Mouse (Mus musculus): Measurements from ENCODE around the gene 2410137M14Rik. TPM values are rescaled to one million over a fixed set of nuclear protein-coding genes. Genes with fewer than 3 reads are reported as not detected.

Gene 2410137M14Rik
- polyA plus RNA-seq, 1 experiment from 2014 or later: not detected

DNA sequence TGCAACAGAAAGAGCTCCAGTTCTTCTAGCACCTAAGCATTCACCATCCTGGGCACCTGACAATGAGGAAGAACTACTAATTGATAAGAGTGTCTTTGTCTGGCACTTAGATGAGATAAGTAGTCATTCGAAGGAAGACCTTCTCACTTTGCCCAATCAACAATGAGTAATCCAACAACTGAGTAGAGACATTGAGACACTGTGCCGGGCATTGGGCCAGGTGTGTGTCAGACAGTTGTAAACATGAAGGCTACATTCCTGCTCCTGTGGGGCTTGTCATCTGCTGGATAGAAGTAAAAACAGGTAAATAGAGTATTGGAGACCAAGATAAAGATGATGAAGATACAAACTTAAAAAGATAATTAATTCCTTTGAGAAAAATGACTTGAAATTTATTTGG is 43.0 kb downstream of the 2410137M14Rik start:
- Histone ChIP-seq H3K9ac (ENCODE audit: low read depth, low read length) (no peak overlapping the region), H3K4me1 (replicated peaks; ENCODE audit: control insufficient read depth, insufficient read depth, low read length) (no peaks in the 10 kb centered on the region; the same call in 1 of the 2 replicates), H3K36me3 (ENCODE audit: control insufficient read depth, insufficient read depth) (no peaks in the 10 kb centered on the region), H3K27ac (ENCODE audit: low read depth, low read length) (no peak overlapping the region), H3K9me3 (ENCODE audit: control insufficient read depth) (no peaks in the 10 kb centered on the region), H3K4me2 (replicated peaks; ENCODE audit: low read depth) (no peak overlapping the region), H3K27me3 (replicated peaks; ENCODE audit: control insufficient read depth, insufficient read depth, low read length) (peaks cover 9% of the 10 kb centered on the region), H3K4me3 (ENCODE audit: low read depth, low read length) (no peak overlapping the region)
- no peak for TF ChIP-seq CTCF (IDR thresholded peaks at IDR 0.05; ENCODE audit: low read depth)
- no peak for ATAC-seq
- 30% methylated on average over 2 of the region's 2 CpGs for WGBS

DNA sequence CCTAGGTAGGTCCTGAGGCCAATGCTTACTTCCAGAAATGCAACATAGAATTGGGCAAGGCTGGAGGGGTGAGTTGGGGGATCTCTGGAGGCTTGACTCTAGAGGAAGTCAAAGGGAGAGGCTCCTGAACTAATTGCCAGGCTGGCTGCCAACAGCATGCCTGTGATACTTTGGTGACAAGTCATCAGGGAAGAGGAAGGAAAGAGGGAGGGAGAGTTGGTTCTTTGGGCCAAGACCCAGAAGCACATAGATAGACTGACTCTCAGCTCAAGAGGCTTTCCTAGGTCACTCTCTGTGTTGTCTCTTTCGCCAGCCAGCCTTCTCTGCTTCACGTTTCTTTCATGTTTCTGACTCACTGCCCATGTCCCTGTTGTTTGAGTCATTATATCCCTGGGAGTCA is 49.2 kb downstream of the 2410137M14Rik start:
- WGBS: 65% methylated on average over 2 of the region's 2 CpGs
- H3K27me3 ChIP-seq (replicated peaks; ENCODE audit: control insufficient read depth, insufficient read depth, low read length): no peaks in the 10 kb centered on the region
- H3K27ac ChIP-seq (ENCODE audit: low read depth, low read length): no peak overlapping the region
- H3K4me1 ChIP-seq (replicated peaks; ENCODE audit: control insufficient read depth, insufficient read depth, low read length): no peaks in the 10 kb centered on the region
- no peak overlapping the region for H3K9ac ChIP-seq (ENCODE audit: low read depth, low read length)
- no peak overlapping the region for H3K4me2 ChIP-seq (replicated peaks; ENCODE audit: low read depth)
- no peak overlapping the region for H3K4me3 ChIP-seq (ENCODE audit: low read depth, low read length)
- TF ChIP-seq CTCF (IDR thresholded peaks at IDR 0.05; ENCODE audit: low read depth): no peak
- no peaks in the 10 kb centered on the region for H3K36me3 ChIP-seq (ENCODE audit: control insufficient read depth, insufficient read depth)
- no peaks in the 10 kb centered on the region for H3K9me3 ChIP-seq (ENCODE audit: control insufficient read depth)
- ATAC-seq: no peak

DNA sequence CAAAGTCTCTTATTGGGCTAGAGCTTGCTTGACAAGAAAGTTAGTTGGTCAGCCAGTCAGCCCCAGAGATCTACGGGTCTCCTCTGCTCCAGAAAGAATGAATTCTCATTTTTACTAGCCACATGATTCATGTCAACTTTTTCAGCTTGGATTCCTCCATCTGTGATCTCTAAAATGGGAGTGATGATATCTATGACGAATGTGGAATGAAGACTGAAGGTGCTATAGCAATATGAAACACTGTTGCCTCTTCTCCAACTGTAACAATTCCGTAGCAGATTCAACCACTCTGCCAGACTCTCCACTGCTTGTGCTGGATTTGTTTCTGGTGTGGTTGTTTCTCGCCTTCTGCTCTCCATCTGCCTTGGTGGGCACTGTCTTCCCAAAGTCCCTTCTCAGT is 49.9 kb downstream of the 2410137M14Rik start:
- H3K9me3 ChIP-seq (ENCODE audit: control insufficient read depth): no peaks in the 10 kb centered on the region
- no peaks in the 10 kb centered on the region for H3K36me3 ChIP-seq (ENCODE audit: control insufficient read depth, insufficient read depth)
- no peak overlapping the region for H3K4me3 ChIP-seq (ENCODE audit: low read depth, low read length)
- WGBS: 81% methylated on average over 4 of the region's 4 CpGs
- H3K4me1 ChIP-seq (replicated peaks; ENCODE audit: control insufficient read depth, insufficient read depth, low read length): no peaks in the 10 kb centered on the region
- no peaks in the 10 kb centered on the region for H3K27me3 ChIP-seq (replicated peaks; ENCODE audit: control insufficient read depth, insufficient read depth, low read length)
- ATAC-seq: no peak
- H3K27ac ChIP-seq (ENCODE audit: low read depth, low read length): no peak overlapping the region
- TF ChIP-seq CTCF (IDR thresholded peaks at IDR 0.05; ENCODE audit: low read depth): no peak
- no peak overlapping the region for H3K4me2 ChIP-seq (replicated peaks; ENCODE audit: low read depth)
- H3K9ac ChIP-seq (ENCODE audit: low read depth, low read length): no peak overlapping the region

DNA sequence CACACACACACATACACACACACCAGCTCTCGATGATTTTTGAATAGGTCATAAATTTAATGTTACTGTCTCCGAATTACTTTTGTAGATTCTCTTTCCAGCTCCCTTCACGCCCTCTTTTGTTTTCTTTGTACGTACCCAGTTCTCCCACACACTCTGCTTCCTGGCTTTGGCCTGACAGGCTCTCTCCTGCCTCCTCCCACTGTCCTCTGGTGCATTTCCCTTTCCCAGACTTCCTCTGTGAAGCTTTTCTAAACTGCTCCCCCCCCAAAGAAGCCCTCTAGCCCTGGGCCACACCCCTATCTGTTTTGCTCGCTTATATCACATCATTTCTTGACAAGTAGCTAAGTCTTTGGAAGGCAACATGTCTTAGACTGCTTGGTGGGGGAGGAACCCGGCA is 50.8 kb downstream of the 2410137M14Rik start:
- no peak for ATAC-seq
- no peak overlapping the region for H3K4me3 ChIP-seq (ENCODE audit: low read depth, low read length)
- WGBS: 70% methylated on average over 6 of the region's 6 CpGs
- TF ChIP-seq CTCF (IDR thresholded peaks at IDR 0.05; ENCODE audit: low read depth): no peak
- H3K9me3 ChIP-seq (ENCODE audit: control insufficient read depth): no peaks in the 10 kb centered on the region
- no peak overlapping the region for H3K27ac ChIP-seq (ENCODE audit: low read depth, low read length)
- H3K4me2 ChIP-seq (replicated peaks; ENCODE audit: low read depth): no peak overlapping the region
- no peaks in the 10 kb centered on the region for H3K27me3 ChIP-seq (replicated peaks; ENCODE audit: control insufficient read depth, insufficient read depth, low read length)
- no peaks in the 10 kb centered on the region for H3K4me1 ChIP-seq (replicated peaks; ENCODE audit: control insufficient read depth, insufficient read depth, low read length)
- H3K36me3 ChIP-seq (ENCODE audit: control insufficient read depth, insufficient read depth): no peaks in the 10 kb centered on the region
- no peak overlapping the region for H3K9ac ChIP-seq (ENCODE audit: low read depth, low read length)

DNA sequence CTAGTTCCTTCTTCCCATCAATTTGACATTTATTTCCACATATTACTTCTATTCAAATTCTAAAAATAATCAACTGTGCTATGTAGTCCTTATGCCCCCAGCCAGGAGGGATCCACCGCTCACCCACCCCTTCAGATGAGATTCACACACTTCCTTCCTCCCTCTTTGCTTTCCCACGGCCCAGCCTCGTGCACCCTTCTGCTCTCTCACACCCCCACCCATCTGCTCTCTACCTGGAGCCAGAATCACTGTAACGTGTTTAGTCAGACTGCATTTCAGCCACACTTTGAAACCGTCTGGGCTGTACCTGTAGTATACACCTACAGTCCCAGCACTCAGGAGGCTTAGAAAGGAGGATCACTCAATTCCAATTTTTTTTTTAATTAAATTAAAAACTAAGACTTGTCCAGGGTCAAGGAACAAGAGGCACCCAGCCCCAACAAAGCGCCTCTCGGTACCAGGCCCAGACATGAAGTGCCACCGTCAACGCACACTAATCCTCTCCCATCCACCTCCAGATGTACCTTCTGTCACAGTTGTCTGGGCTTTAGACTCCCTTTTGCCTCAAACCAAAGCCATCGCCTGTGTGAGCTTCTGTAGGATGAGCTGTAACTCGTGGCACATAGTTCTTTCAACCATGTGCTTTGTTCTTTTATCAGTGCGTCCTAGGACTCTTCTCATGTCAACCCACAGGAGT is 51.7 kb downstream of the 2410137M14Rik start:
- H3K27me3 ChIP-seq (replicated peaks; ENCODE audit: control insufficient read depth, insufficient read depth, low read length): no peaks in the 10 kb centered on the region
- ATAC-seq: no peak
- no peaks in the 10 kb centered on the region for H3K36me3 ChIP-seq (ENCODE audit: control insufficient read depth, insufficient read depth)
- no peak for TF ChIP-seq CTCF (IDR thresholded peaks at IDR 0.05; ENCODE audit: low read depth)
- no peaks in the 10 kb centered on the region for H3K9me3 ChIP-seq (ENCODE audit: control insufficient read depth)
- WGBS: 78% methylated on average over 12 of the region's 12 CpGs
- H3K9ac ChIP-seq (ENCODE audit: low read depth, low read length): no peak overlapping the region
- no peak overlapping the region for H3K4me2 ChIP-seq (replicated peaks; ENCODE audit: low read depth)
- no peak overlapping the region for H3K27ac ChIP-seq (ENCODE audit: low read depth, low read length)
- no peak overlapping the region for H3K4me3 ChIP-seq (ENCODE audit: low read depth, low read length)
- no peaks in the 10 kb centered on the region for H3K4me1 ChIP-seq (replicated peaks; ENCODE audit: control insufficient read depth, insufficient read depth, low read length)

Other genes with a start within 250 kb of the 2410137M14Rik start
- not detected in 2 replicates for gene H2-M10.5, start 208.3 kb downstream of the 2410137M14Rik start, polyA plus RNA-seq (2015; fragmentation: Nextera tagmentation; extraction: Ambion mirVana)
- gene H2-M10.6, start 169.1 kb downstream of the 2410137M14Rik start, polyA plus RNA-seq (2015; fragmentation: Nextera tagmentation; extraction: Ambion mirVana): not detected in 2 replicates
- gene Trim26, start 144.1 kb downstream of the 2410137M14Rik start, polyA plus RNA-seq (2015; fragmentation: Nextera tagmentation; extraction: Ambion mirVana): 27.4 and 32.2 TPM in 2 replicates
- gene Trim15, start 114.0 kb downstream of the 2410137M14Rik start, polyA plus RNA-seq (2015; fragmentation: Nextera tagmentation; extraction: Ambion mirVana): 16.4 and 23.0 TPM in 2 replicates
- 0.07 and 0.21 TPM in 2 replicates for gene Trim10, start 111.7 kb downstream of the 2410137M14Rik start, polyA plus RNA-seq (2015; fragmentation: Nextera tagmentation; extraction: Ambion mirVana)
- gene Trim40, start 91.1 kb downstream of the 2410137M14Rik start, polyA plus RNA-seq (2015; fragmentation: Nextera tagmentation; extraction: Ambion mirVana): 6.8 TPM in 2 replicates
- gene Trim31, start 83.1 kb downstream of the 2410137M14Rik start, polyA plus RNA-seq (2015; fragmentation: Nextera tagmentation; extraction: Ambion mirVana): 53.7 and 56.2 TPM in 2 replicates
- 1.7 and 2.2 TPM in 2 replicates for gene Rnf39, start 38.3 kb downstream of the 2410137M14Rik start, polyA plus RNA-seq (2015; fragmentation: Nextera tagmentation; extraction: Ambion mirVana)
- 91.6 and 96.1 TPM in 2 replicates for gene Ppp1r11, start 29.5 kb downstream of the 2410137M14Rik start, polyA plus RNA-seq (2015; fragmentation: Nextera tagmentation; extraction: Ambion mirVana)
- 59.1 and 60.1 TPM in 2 replicates for gene Znrd1, start 22.7 kb downstream of the 2410137M14Rik start, polyA plus RNA-seq (2015; fragmentation: Nextera tagmentation; extraction: Ambion mirVana)
- gene Znrd1as, start 22.6 kb downstream of the 2410137M14Rik start, polyA plus RNA-seq (2015; fragmentation: Nextera tagmentation; extraction: Ambion mirVana): 5.6 and 6.4 TPM in 2 replicates
- gene H2-M5, start 8.3 kb upstream of the 2410137M14Rik start, polyA plus RNA-seq (2015; fragmentation: Nextera tagmentation; extraction: Ambion mirVana): 0.05 TPM in 1 of 2 replicates, not detected in the other
- gene Zfp57, start 19.9 kb upstream of the 2410137M14Rik start, polyA plus RNA-seq (2015; fragmentation: Nextera tagmentation; extraction: Ambion mirVana): 8.6 and 9.0 TPM in 2 replicates
- not detected in 2 replicates for gene Mog, start 42.2 kb upstream of the 2410137M14Rik start, polyA plus RNA-seq (2015; fragmentation: Nextera tagmentation; extraction: Ambion mirVana)
- 4.1 and 4.4 TPM in 2 replicates for gene Gabbr1, start 64.7 kb upstream of the 2410137M14Rik start, polyA plus RNA-seq (2015; fragmentation: Nextera tagmentation; extraction: Ambion mirVana)
- not detected in 2 replicates for gene Olfr90, start 107.3 kb upstream of the 2410137M14Rik start, polyA plus RNA-seq (2015; fragmentation: Nextera tagmentation; extraction: Ambion mirVana)
- not detected in 2 replicates for gene Olfr91, start 117.0 kb upstream of the 2410137M14Rik start, polyA plus RNA-seq (2015; fragmentation: Nextera tagmentation; extraction: Ambion mirVana)
- gene Olfr92, start 138.9 kb upstream of the 2410137M14Rik start, polyA plus RNA-seq (2015; fragmentation: Nextera tagmentation; extraction: Ambion mirVana): not detected in 2 replicates
- not detected in 2 replicates for gene Olfr93, start 180.3 kb upstream of the 2410137M14Rik start, polyA plus RNA-seq (2015; fragmentation: Nextera tagmentation; extraction: Ambion mirVana)
- 5.2 and 5.3 TPM in 2 replicates for gene Ubd, start 212.7 kb upstream of the 2410137M14Rik start, polyA plus RNA-seq (2015; fragmentation: Nextera tagmentation; extraction: Ambion mirVana)
- not detected in 2 replicates for gene Olfr94, start 219.8 kb upstream of the 2410137M14Rik start, polyA plus RNA-seq (2015; fragmentation: Nextera tagmentation; extraction: Ambion mirVana)
- gene Olfr95, start 231.9 kb upstream of the 2410137M14Rik start, polyA plus RNA-seq (2015; fragmentation: Nextera tagmentation; extraction: Ambion mirVana): not detected in 2 replicates
- gene Olfr96, start 238.9 kb upstream of the 2410137M14Rik start, polyA plus RNA-seq (2015; fragmentation: Nextera tagmentation; extraction: Ambion mirVana): not detected in 2 replicates